Mouse (Mus musculus) midbrain, embryonic 11.5 days (tissue): ENCODE data around the gene Cd4. TPM values are rescaled to one million over a fixed set of nuclear protein-coding genes. Genes with fewer than 3 reads are reported as not detected.

Experiments
- ATAC-seq: fragments of 200-750 bp; cut with Nextera tagmentation; 2 replicates; pipeline ENCODE4 v1.8.0; 2017; ENCODE audit warnings: moderate TSS enrichment, moderate library complexity; ENCODE audit not compliant: low FRiP score
- DNase-seq: peaks from one replicate; pipeline ENCODE4 v3.0.0; 2015; ENCODE audit warnings: low spot score; ENCODE audit errors: missing footprints
- H3K27ac ChIP-seq: fragments of 300-500 bp; sonication (generic); 2 replicates; pipeline ENCODE4 v1.5.1; 2014; ENCODE audit warnings: low read depth, low read length
- H3K27me3 ChIP-seq: fragments of 300-500 bp; sonication (generic); 2 replicates; pipeline ENCODE4 v1.6.1; 2014; ENCODE audit warnings: mild to moderate bottlenecking, low read length, moderate library complexity, mixed read lengths; ENCODE audit not compliant: control insufficient read depth, insufficient read depth
- H3K36me3 ChIP-seq: fragments of 300-500 bp; sonication (generic); 2 replicates; pipeline ENCODE4 v1.6.1; 2014; ENCODE audit warnings: mild to moderate bottlenecking, low read length, moderate library complexity, mixed read lengths; ENCODE audit not compliant: control insufficient read depth, insufficient read depth
- H3K4me1 ChIP-seq: fragments of 300-500 bp; sonication (generic); 2 replicates; pipeline ENCODE4 v1.6.1; 2014; ENCODE audit warnings: low read length; ENCODE audit not compliant: control insufficient read depth, insufficient read depth
- H3K4me2 ChIP-seq: fragments of 300-500 bp; sonication (generic); 2 replicates; pipeline ENCODE4 v1.6.1; 2014; ENCODE audit warnings: mild to moderate bottlenecking, moderate library complexity
- H3K4me3 ChIP-seq: fragments of 300-500 bp; sonication (generic); 2 replicates; pipeline ENCODE4 v1.5.1; 2014; ENCODE audit warnings: low read depth, low read length
- H3K9ac ChIP-seq: fragments of 300-500 bp; sonication (generic); 2 replicates; pipeline ENCODE4 v1.6.1; 2014; ENCODE audit warnings: low read length
- H3K9me3 ChIP-seq: fragments of 300-500 bp; sonication (generic); 2 replicates; pipeline ENCODE4 v1.6.1; 2016; ENCODE audit warnings: low read length; ENCODE audit not compliant: control insufficient read depth
- WGBS: fragments of 180-500 bp; shearing (Covaris S2); extraction: QIAGEN DNeasy Blood & Tissue Kit; methylation state at CpG from one replicate; pipeline ENCODE4 v1.1.7; 2014; 5-methylcytosine and 5-hydroxymethylcytosine counted together
- polyA plus RNA-seq: library from polyadenylated mRNA; unstranded; fragments of >200 nt; fragmentation: Nextera tagmentation; extraction: Ambion mirVana; gene quantifications from 2 replicates; pipeline ENCODE4 v1.2.1, GENCODE M21; 2014

The Cd4 gene
- polyA plus RNA-seq, 1 experiment from 2014 or later = not detected

DNA sequence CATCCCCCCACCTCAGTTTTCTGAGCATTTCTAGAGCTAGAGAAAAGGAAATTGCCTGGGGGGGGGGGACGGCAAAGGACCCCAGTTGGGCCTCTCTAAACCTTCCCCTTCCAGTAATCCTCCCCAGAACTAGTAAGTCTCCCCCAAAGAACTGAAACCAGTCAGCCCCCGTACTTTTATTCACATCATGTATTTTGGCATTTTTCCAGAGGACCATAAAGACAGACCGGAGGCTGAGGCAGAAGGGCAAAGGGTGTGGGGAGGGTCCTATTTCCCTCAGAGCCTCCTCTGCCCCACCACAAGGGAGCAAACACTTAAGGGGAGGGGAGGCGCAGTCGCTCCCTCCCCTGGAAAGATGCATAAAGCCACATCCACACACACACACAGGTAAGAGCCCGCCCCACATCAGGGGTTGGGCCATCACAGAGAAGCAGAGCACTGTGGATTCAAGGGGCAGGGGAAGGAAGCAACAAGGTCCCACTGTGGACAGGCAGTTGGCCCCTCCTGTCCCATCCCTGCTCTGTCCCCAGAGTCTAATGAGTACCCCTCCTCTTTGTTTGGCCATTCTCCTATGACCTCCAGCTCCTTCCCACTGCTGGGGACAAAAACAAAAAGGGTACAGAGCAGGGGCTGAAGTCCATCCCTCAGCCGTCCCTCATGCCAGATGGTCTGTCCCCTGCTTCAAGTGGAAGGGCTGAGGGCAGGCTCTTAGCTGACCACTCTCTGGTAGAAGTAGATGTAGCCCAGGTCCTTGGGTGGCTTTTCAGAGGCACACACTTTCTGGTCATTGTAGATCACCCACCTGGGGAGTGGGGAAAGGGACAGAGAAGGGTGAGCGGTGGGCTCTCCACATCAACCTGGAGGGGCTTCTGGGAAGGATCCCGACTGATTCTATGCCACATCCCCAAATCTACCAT lies 72.9 kb downstream of the Cd4 start:
- no peak for ATAC-seq
- Histone ChIP-seq H3K27ac (no peak overlapping the region), H3K27me3 (no peaks in the 10 kb centered on the region), H3K4me3 (no peak overlapping the region), H3K9ac (no peak overlapping the region), H3K4me2 (no peak overlapping the region), H3K36me3 (peaks cover 34% of the 10 kb centered on the region), H3K4me1 (peaks cover 16% of the 10 kb centered on the region), H3K9me3 (no peaks in the 10 kb centered on the region)
- WGBS = 73% methylated on average over 9 of the region's 9 CpGs
- peak; percentile 72 for DNase-seq

Other genes starting within 250 kb of the Cd4 start
- gene Lpcat3, start 225.2 kb downstream of the Cd4 start, polyA plus RNA-seq = 30.9 and 32.3 TPM in 2 replicates
- gene Emg1, start 176.0 kb downstream of the Cd4 start, polyA plus RNA-seq = 215 and 219 TPM in 2 replicates
- 343 and 353 TPM in 2 replicates for gene Phb2, start 175.9 kb downstream of the Cd4 start, polyA plus RNA-seq
- gene Ptpn6, start 149.5 kb downstream of the Cd4 start, polyA plus RNA-seq = 5.1 and 6.3 TPM in 2 replicates
- 532 and 550 TPM in 2 replicates for gene Grcc10, start 146.8 kb downstream of the Cd4 start, polyA plus RNA-seq
- gene Gm45234, start 132.2 kb downstream of the Cd4 start, polyA plus RNA-seq = not detected in 2 replicates
- gene Atn1, start 131.7 kb downstream of the Cd4 start, polyA plus RNA-seq = 8.2 and 8.4 TPM in 2 replicates
- gene Eno2, start 118.5 kb downstream of the Cd4 start, polyA plus RNA-seq = 4.5 and 6.6 TPM in 2 replicates
- 1.1 and 1.8 TPM in 2 replicates for gene Lrrc23, start 108.5 kb downstream of the Cd4 start, polyA plus RNA-seq
- 3.7 and 4.8 TPM in 2 replicates for gene Spsb2, start 79.6 kb downstream of the Cd4 start, polyA plus RNA-seq
- 619 and 639 TPM in 2 replicates for gene Tpi1, start 73.9 kb downstream of the Cd4 start, polyA plus RNA-seq
- gene Usp5, start 58.7 kb downstream of the Cd4 start, polyA plus RNA-seq = 139 and 143 TPM in 2 replicates
- 225 and 244 TPM in 2 replicates for gene Cdca3, start 58.7 kb downstream of the Cd4 start, polyA plus RNA-seq
- 3.8 TPM in 2 replicates for gene Gnb3, start 47.9 kb downstream of the Cd4 start, polyA plus RNA-seq
- 7.8 and 7.9 TPM in 2 replicates for gene P3h3, start 30.5 kb downstream of the Cd4 start, polyA plus RNA-seq
- 1.6 and 2.1 TPM in 2 replicates for gene Gpr162, start 24.2 kb downstream of the Cd4 start, polyA plus RNA-seq
- gene Lag3, start 23.5 kb upstream of the Cd4 start, polyA plus RNA-seq = 0.88 and 2.4 TPM in 2 replicates
- gene Ptms, start 31.9 kb upstream of the Cd4 start, polyA plus RNA-seq = 258 and 288 TPM in 2 replicates
- gene Mlf2, start 43.2 kb upstream of the Cd4 start, polyA plus RNA-seq = 430 and 435 TPM in 2 replicates
- gene Cops7a, start 77.3 kb upstream of the Cd4 start, polyA plus RNA-seq = 105 and 112 TPM in 2 replicates
- gene Pianp, start 108.5 kb upstream of the Cd4 start, polyA plus RNA-seq = 1.2 and 1.6 TPM in 2 replicates
- gene Zfp384, start 120.9 kb upstream of the Cd4 start, polyA plus RNA-seq = 9.3 and 9.9 TPM in 2 replicates
- 139 and 146 TPM in 2 replicates for gene Ing4, start 151.5 kb upstream of the Cd4 start, polyA plus RNA-seq
- 9.2 and 10.8 TPM in 2 replicates for gene Acrbp, start 161.5 kb upstream of the Cd4 start, polyA plus RNA-seq
- 0.11 TPM in 1 of 2 replicates, not detected in the other for gene Lpar5, start 179.7 kb upstream of the Cd4 start, polyA plus RNA-seq
- gene Chd4, start 207.8 kb upstream of the Cd4 start, polyA plus RNA-seq = 96.9 and 99.3 TPM in 2 replicates
- gene Nop2, start 243.7 kb upstream of the Cd4 start, polyA plus RNA-seq = 55.1 and 58.4 TPM in 2 replicates